Mouse (Mus musculus) hematopoietic stem cell, adult 5-6 weeks (primary cell): Measurements from ENCODE around the gene Stxbp4. TPM values are rescaled to one million over a fixed set of nuclear protein-coding genes. Genes with fewer than 3 reads are reported as not detected.

Source experiments
- ATAC-seq, 2 experiments: fragments of 125-278 bp in 1 of 2; replicated peaks in 1 of 2; 2 replicates each; pipeline ENCODE4 v1.8.0; 2016 to 2017; ENCODE audit warnings: inconsistent platforms in 2 of 2, mild to moderate bottlenecking in 2 of 2, moderate number of reproducible peaks in 2 of 2, low read depth in 1 of 2, moderate TSS enrichment in 1 of 2; ENCODE audit not compliant: low FRiP score in 2 of 2, poor library complexity in 2 of 2, severe bottlenecking in 2 of 2, insufficient read depth in 1 of 2, low TSS enrichment in 1 of 2
- total RNA-seq: library from RNA; stranded (forward); fragments of 172-1452, 232-1000 nt; gene quantifications from 2 replicates; pipeline ENCODE4 v1.2.3, GENCODE M21; 2017

Gene Stxbp4
- total RNA-seq = 27.6 and 32.4 TPM in 2 replicates

- ATAC-seq = peak; percentile 93 to 96
These were observed at the start of gene Stxbp4, which contains the start of gene Cox11 for GRCm38 (mm10) chr11:90637440-90638311. TSS of gene Stxbp4 (minus strand) at chr11:90638084. TSS of gene Cox11 (plus strand) at chr11:90638173.

DNA sequence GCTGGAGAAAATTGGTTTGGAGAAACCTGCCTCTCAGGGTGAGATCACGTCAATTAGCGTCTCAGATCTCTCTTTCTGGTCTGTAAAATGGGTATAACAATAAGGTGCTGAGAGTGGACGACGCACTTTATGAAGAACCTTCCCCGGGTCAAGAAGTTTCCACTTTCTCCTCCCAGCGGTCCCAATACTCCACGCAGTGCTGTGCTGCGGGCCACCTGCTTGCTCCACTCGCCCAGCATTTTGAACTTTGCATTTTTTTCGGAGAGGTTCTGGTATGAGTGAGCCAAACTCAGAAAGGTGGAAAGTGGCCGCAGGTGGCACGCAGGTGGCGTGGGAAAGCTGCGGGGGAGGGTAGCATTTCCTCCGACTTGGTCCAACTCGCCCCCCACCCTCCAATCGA, 49.2 kb upstream of the Stxbp4 start:
- peak in 1 of 2 experiments; percentile 4; a peak in 1 of 4 replicates for ATAC-seq

DNA sequence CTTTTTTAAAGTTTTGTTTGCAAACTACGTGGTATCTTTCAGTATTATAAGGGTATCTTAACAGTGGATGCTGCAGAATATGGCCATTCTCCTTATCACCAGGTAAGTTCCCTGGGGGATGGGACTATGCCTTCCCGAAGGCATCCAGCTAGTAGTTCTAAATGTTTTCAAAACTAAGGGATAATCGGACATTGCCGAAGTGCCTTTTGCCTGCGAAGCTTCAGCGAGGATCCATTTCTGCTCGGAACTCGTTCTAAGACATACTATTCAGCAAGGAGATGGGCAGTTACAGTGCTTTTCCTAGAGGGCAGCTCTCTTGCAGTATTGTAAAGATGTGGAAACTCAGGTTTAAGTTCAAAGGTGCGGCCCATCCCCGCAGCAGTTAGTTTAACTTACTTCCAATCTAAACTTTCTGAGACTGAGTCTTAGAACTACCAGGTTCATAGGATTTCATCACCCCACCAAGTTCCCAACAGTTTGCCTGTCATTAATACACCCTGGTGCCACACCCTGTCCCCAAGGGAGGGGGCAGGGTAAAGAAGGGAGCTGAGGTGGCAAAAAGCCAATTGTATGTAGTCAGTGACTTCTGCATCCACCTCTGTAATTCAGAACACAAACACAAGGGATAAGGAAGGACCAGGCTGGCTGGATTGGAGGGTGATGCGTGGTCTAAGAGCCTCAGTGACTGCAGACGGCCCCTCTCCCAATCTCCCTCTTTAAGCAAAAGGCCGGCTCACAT, 48.6 kb upstream of the Stxbp4 start:
- ATAC-seq = no peak

DNA sequence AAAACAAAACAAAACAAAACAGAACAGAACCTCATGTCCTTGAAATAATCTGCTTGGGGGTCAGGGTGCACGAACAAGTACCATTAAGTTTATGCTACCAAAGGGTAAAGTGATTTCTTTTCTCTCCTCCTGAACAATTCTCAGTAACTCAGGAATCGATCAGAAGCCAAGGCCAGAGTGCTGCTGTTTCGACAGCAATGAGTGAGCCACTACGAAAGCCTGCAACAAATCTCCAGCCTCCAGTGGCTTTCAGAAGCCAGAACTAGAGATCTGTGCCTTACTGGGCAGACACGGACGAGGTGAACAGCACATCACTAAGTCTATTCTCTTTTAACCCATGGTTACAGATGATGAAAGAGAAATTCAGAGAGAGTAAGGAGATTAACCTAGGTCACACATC, 47.3 kb upstream of the Stxbp4 start:
- no peak for ATAC-seq

DNA sequence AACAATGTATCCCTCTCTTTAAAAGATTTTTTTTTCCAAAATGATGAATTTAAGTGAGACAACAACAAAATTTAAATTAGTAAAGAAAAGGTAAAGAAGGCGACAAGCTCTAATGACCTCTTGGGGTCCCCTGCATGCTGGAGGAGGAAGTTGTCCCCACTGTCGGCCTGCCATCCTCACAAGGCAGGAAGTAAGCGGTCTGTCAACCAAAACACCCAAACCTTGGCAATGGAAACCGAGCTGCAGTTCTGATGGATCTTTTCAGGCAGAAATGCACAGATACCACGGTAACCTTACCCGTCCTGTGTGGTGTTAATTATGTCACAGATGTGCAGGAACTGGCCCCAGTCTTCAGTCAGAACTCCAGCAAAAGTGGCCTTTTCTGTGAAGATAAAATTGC, 46.9 kb upstream of the Stxbp4 start:
- peak; percentile 54 to 77; a peak in 3 of 4 replicates for ATAC-seq

- ATAC-seq = no peak
These were observed 43.3 kb upstream of the Stxbp4 start for GRCm38 (mm10) chr11:90681171-90681570.

GRCm38 (mm10) chr11:90678582-90678981, 40.7 kb upstream of the Stxbp4 start:
- ATAC-seq = no peak

- ATAC-seq = no peak
These were observed 39.9 kb upstream of the Stxbp4 start for GRCm38 (mm10) chr11:90677771-90678288.

DNA sequence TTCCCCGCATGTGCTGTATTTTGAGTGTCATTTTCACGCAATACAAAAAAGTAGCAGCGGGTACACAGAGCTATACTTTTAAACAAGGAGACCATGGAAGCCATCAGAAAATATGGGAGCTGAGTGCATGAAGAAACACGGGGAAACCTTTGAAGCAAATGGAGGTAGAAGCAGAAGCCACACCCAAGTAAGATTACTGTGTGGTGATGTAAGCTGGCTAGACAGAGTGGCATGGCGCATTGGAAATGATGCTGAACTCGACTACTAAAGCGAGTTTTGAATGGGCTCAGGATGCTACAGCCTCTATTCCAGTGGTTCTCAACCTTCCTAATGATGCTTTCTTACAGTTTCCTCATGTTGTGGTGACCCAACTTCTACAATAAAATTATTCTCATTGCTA, 39.1 kb upstream of the Stxbp4 start:
- no peak for ATAC-seq

- ATAC-seq = peak; percentile 53 to 56; a peak in 3 of 4 replicates
These were observed 37.7 kb upstream of the Stxbp4 start for GRCm38 (mm10) chr11:90675479-90676110.

DNA sequence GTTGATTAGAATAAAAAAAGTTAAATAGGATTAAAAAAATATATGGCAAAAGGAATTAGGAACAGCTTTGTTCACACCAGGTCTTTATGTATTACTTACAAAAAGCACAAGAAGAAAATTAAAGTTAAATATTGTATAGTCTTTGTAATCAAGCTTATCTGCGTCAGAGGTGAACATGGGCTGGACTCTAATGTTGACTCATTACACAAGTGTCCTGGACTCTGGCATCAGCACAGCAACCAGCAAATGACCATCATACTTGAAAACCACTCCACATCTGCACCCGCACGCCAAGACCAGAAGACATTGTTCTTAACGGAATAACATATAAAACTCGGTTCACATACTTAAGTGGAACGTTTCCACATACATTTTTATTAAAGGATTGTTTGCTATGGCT, 29.4 kb upstream of the Stxbp4 start:
- ATAC-seq = no peak

DNA sequence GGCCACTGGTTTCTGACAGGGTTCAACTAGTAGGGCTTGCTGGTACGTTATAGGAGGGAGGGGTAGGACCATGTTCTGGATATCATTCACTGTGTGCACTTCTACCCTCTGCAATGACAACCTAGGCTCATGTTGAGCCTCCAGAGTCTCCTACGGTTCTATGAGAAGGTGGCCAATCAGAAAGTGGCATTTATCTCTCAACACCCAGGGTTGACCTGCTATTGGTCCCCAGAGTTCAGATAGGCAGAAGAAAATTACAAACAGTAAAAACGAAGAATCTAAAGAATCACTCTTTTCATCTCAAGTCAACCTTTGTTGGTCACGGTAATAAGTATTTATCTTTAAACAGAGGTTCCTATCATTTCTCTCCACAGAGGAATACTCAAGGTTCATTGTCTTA, 29.0 kb upstream of the Stxbp4 start:
- no peak for ATAC-seq

DNA sequence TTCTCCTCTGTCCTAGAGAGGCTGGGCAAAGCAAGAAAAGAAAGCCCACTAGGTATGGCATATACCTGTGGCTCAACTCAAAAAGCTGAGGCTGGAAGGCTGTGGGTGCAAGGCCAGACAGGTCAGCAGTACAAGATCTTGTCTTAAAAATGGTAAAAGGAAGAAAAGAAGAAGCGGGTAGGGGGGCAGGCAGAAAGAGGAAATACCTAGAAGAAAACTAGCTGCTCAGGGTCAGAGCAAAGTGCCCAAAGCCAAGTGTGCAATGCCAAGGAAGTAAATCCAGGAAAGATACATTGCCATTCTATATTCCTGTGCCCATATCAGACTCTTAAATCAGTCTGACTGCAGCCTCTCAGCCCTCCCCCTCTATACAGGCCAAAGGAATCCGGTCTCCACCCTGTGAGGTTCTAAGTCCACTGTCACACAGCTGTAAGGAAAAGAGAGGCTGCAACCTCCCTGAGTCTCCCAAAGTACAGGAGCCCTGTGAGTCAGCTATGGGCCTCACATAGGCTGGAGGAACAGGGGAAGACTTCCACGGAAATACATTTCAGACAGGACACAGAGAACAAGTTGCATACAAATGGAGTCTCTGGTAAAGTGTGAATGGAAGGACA, 28.4 kb upstream of the Stxbp4 start:
- ATAC-seq = 0 out of 4 replicates have a peak, but pooled peaks of 1 of the 2 experiments have one; percentile 2

DNA sequence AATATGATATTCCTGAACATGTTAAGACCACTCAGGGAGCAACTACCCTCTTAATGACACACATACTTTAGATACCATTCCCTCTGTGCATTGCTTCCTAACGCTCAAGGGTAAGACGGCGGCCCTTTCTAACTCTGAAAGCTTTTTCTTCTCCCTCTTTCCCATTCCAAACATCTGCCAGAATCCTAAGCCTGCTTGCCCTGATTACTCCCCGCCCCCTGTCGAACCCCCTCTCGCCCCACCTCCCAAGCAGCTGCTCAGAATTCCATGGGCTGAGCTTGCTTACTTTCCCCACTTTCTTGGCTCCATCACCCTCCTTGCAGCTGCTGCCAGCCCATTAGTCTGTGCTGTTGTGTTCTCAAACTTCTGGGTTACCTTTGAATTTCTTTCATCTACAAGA, 27.3 kb upstream of the Stxbp4 start:
- no peak for ATAC-seq

DNA sequence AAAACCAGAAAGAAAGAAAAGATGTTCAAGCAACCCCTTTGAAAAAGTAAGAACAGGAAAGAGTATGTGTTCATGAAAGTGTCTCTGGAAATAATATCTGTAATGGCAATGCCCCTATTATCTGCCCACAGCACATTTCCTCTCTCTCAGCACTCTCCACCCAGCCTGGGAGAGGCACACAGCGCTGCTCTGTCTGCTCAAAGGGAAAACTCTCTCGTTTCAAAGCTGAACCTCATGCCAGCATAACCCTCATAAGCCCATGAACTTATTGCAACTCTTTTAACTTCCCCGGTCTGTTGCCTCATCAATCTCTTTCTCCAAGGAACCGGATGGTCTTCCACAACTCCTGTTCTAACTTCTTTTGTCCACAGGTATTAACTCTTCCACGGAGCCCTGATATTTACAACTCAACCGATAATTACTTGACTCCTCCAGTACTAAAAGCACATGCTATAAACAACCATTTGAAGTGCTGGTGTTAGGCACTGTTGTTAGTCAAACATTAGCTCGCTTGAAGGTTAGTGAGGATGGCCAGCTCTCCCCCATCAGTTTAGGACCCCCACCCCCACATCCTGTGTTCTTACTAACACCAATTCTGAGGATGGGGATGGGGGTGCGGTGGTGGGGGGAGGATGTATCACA, 26.6 kb upstream of the Stxbp4 start:
- ATAC-seq = peak; percentile 76 to 82

GRCm38 (mm10) chr11:90663618-90664297, 25.9 kb upstream of the Stxbp4 start:
- ATAC-seq = no peak
